Mouse (Mus musculus) stomach, postnatal 0 days (tissue): ENCODE results near the gene Sf3b1. TPM values are rescaled to one million over a fixed set of nuclear protein-coding genes. Genes with fewer than 3 reads are reported as not detected.
"Not testable (repeated sequence)": the region's sequence is repeated elsewhere in the genome, so short reads cannot be mapped to it uniquely, and the experiment has no call there.

Experiments
- ATAC-seq: fragments of 200-750 bp; cut with Nextera tagmentation; 2 replicates; pipeline ENCODE4 v1.8.0; 2017; ENCODE audit not compliant: low FRiP score, low TSS enrichment
- DNase-seq: peaks from one replicate; pipeline ENCODE4 v3.0.0-alpha.2; 2016; ENCODE audit warnings: low spot score
- H3K27ac ChIP-seq: fragments of 300-500 bp; sonication (generic); replicated peaks from 2 replicates; pipeline ENCODE4 v1.5.1; 2014; ENCODE audit warnings: mild to moderate bottlenecking, control low read depth
- H3K27me3 ChIP-seq: fragments of 300-500 bp; sonication (generic); 2 replicates; pipeline ENCODE4 v1.6.1; 2014; ENCODE audit warnings: low read length; ENCODE audit not compliant: control insufficient read depth, insufficient read depth
- H3K36me3 ChIP-seq: fragments of 300-500 bp; sonication (generic); 2 replicates; pipeline ENCODE4 v1.6.1; 2014; ENCODE audit warnings: low read length, mixed read lengths; ENCODE audit not compliant: control insufficient read depth, insufficient read depth
- H3K4me1 ChIP-seq: fragments of 300-500 bp; sonication (generic); replicated peaks from 2 replicates; pipeline ENCODE4 v1.6.1; 2014; ENCODE audit warnings: antibody characterized with exemption; ENCODE audit not compliant: control insufficient read depth, insufficient read depth
- H3K4me2 ChIP-seq: fragments of 300-500 bp; sonication (generic); replicated peaks from 2 replicates; pipeline ENCODE4 v1.6.1; 2014; ENCODE audit warnings: low read depth, mild to moderate bottlenecking, control low read depth, moderate library complexity
- H3K4me3 ChIP-seq: fragments of 300-500 bp; sonication (generic); 2 replicates; pipeline ENCODE4 v1.5.1; 2014; ENCODE audit warnings: low read depth, low read length, control low read depth
- H3K9ac ChIP-seq: fragments of 300-500 bp; sonication (generic); 2 replicates; pipeline ENCODE4 v1.6.1; 2014; ENCODE audit warnings: mild to moderate bottlenecking, low read length, control low read depth, mixed read lengths
- H3K9me3 ChIP-seq: fragments of 300-500 bp; sonication (generic); 2 replicates; pipeline ENCODE4 v1.6.1; 2016; ENCODE audit warnings: low read length; ENCODE audit not compliant: control insufficient read depth
- CTCF ChIP-seq: IDR thresholded peaks from 2 replicates; pipeline ENCODE4 v1.5.1; 2016; ENCODE audit warnings: antibody characterized with exemption, low read depth, mild to moderate bottlenecking, moderate library complexity
- EP300 ChIP-seq: optimal IDR thresholded peaks from 2 replicates; pipeline ENCODE3; 2016; ENCODE audit warnings: antibody characterized with exemption
- WGBS: fragments of 180-500 bp; shearing (Covaris S2); extraction: QIAGEN DNeasy Blood & Tissue Kit; methylation state at CpG from one replicate; pipeline ENCODE4 v1.1.7; 2014; 5-methylcytosine and 5-hydroxymethylcytosine counted together
- polyA plus RNA-seq: library from polyadenylated mRNA; unstranded; fragments of >200 nt; fragmentation: Nextera tagmentation; extraction: Ambion mirVana; gene quantifications from 2 replicates; pipeline ENCODE4 v1.2.1, GENCODE M21; 2015

Gene Sf3b1
- polyA plus RNA-seq, 1 experiment from 2014 or later, result 153 TPM

DNA sequence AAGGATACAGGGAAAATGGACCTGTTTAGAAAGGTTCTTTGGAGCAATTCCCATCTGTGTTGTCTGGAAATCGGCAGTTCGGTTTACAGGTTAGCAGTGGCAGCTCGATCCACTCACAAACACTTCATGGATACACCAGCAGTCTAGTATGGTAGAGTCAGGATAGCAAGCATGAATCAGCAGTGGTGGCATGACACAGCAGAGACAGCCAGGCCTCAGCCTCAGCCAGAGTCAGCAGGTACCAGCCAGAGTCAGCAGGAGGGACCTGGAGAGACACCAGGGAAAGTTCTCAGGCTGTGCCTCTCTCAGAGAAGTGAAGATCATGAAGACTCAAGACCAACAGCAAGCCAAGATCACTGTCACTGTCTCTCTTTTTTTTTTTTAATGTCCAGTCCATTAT is 60.4 kb downstream of the Sf3b1 start:
- TF ChIP-seq EP300 (no peak), CTCF (no peak)
- Histone ChIP-seq H3K4me2 (no peak overlapping the region), H3K27me3 (no peaks in the 10 kb centered on the region), H3K36me3 (no peaks in the 10 kb centered on the region), H3K9ac (no peak overlapping the region), H3K27ac (no peak overlapping the region), H3K4me3 (no peak overlapping the region), H3K9me3 (no peaks in the 10 kb centered on the region), H3K4me1 (no peaks in the 10 kb centered on the region)
- ATAC-seq (no peak), DNase-seq (no peak)
- 92% methylated on average over 3 of the region's 3 CpGs for WGBS

DNA sequence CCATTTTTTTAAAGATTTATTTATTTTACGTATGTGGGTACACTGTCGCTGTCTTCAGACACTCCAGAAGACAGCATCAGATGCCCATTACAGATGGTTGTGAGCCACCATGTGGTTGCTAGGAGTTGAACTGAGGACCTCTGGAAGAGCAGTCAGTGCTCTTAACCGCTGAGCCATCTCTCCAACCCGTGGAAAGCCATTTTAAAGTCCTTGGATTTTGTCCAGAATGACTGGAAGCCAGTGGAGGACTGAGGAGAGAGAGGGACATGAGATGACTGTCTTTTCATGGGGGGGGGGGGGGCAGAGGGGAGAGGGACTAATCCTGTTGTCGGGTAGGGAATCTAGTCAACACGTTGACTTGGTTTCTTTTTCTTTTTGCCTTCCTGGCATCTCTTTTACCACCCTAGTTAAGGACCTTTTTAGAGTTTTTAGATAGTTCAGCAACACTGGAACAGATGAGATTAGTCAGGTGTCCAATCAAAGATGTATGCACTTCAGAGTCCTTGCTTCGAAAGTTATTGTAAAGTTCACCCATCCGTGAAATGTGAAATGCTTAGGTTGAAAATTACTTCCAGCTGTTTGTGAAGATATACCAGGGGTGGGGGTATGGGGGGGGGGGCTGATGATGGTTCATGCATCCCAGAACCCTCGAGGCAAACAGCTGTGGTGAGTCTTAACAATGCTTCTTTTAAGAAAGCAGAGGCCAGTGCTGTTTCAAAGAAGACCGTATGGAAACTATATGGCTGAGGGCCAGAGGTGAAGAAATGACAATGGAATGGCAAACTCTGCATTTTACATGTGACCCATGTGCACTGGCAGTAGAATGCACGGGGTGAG is 61.9 kb downstream of the Sf3b1 start:
- Histone ChIP-seq H3K27me3 (no peaks in the 10 kb centered on the region), H3K36me3 (no peaks in the 10 kb centered on the region), H3K4me3 (no peak overlapping the region), H3K27ac (no peak overlapping the region), H3K9ac (no peak overlapping the region), H3K9me3 (no peaks in the 10 kb centered on the region), H3K4me1 (no peaks in the 10 kb centered on the region), H3K4me2 (no peak overlapping the region)
- TF ChIP-seq EP300, result no peak
- no peak for TF ChIP-seq CTCF
- DNase-seq, result no peak
- ATAC-seq, result no peak
- WGBS, result 54% methylated on average over 11 of the region's 11 CpGs

DNA sequence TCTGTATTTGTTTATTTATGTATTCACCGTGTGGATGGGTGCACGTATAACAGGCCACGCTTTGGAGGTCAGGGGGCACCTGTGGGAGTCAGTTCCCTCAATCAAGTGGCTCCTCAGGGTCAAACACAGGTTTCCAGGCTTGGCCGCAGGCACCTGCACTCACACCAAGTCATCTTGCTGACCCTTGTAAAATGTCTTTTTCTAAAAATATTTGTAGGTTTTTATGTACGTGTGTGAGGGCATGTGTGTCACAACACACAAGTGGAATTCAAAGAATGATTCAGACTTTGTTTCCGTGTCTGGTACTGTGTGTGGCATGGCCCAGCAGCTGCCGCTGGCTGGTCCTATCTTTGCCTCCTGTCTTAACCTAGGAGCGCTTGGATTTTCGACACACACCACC is 65.6 kb downstream of the Sf3b1 start:
- Histone ChIP-seq H3K9ac (no peak overlapping the region), H3K4me3 (no peak overlapping the region), H3K4me2 (no peak overlapping the region), H3K27me3 (no peaks in the 10 kb centered on the region), H3K36me3 (no peaks in the 10 kb centered on the region), H3K9me3 (no peaks in the 10 kb centered on the region), H3K27ac (no peak overlapping the region), H3K4me1 (no peaks in the 10 kb centered on the region)
- TF ChIP-seq CTCF (no peak), EP300 (no peak)
- 72% methylated on average over 9 of the region's 9 CpGs for WGBS
- DNase-seq (no peak), ATAC-seq (no peak)

DNA sequence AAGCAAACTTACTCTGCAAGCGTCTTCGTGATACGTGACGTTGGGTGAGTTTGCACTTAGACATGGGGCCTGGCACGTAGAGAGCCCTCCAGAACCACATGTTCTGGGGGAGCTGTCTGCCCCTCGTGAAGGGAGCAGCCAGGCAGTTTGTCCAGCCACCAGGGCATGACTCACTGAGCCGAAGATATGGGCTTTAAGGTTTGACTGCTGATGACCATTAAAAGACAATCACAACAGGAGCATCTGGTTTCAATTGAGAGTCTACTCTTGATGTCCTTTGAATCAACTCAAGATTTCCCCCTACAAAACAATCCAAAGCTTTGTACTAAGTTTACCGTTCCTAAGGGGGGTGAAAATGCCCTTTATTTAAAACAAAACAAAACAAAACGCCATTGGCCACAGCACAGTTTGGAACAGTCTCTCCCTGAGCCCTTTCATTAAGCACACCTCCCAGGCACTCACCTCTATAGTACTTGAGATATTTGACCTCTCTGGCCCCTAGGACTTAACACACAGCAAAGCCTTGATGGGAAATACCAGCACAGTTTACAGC is 66.6 kb downstream of the Sf3b1 start:
- DNase-seq (no peak), ATAC-seq (no peak)
- H3K36me3 ChIP-seq, result no peaks in the 10 kb centered on the region
- H3K4me1 ChIP-seq, result no peaks in the 10 kb centered on the region
- H3K27ac ChIP-seq, result no peak overlapping the region
- no peak overlapping the region for H3K4me2 ChIP-seq
- no peaks in the 10 kb centered on the region for H3K27me3 ChIP-seq
- no peaks in the 10 kb centered on the region for H3K9me3 ChIP-seq
- H3K9ac ChIP-seq, result no peak overlapping the region
- 67% methylated on average over 9 of the region's 9 CpGs for WGBS
- TF ChIP-seq CTCF, result no peak
- no peak for TF ChIP-seq EP300
- no peak overlapping the region for H3K4me3 ChIP-seq

DNA sequence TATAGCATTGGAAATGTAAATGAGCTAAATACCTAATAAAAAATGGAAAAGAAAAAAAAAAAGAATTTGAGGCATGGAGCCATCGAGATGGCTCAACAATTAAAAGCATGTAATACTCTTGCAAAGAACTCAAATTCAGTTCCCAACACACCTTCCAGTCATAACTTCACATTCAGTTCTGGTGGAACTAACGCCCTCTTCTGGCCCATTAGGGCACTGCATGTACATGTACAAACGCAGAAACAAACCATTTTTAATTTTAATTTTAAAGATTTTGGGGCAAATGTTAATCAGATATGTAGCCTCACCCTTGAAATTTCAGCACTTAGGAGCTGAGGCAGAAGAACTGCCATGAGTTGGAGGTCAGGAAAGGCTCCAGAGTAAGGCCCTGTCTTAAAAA is 68.8 kb downstream of the Sf3b1 start:
- no peaks in the 10 kb centered on the region for H3K4me1 ChIP-seq
- H3K4me2 ChIP-seq, result no peak overlapping the region
- no peak overlapping the region for H3K9ac ChIP-seq
- peak; percentile 48 for TF ChIP-seq CTCF
- TF ChIP-seq EP300, result no peak
- H3K9me3 ChIP-seq, result no peaks in the 10 kb centered on the region
- ATAC-seq (no peak), DNase-seq (no peak)
- 65% methylated on average over 3 of the region's 3 CpGs for WGBS
- no peak overlapping the region for H3K4me3 ChIP-seq
- no peaks in the 10 kb centered on the region for H3K36me3 ChIP-seq
- no peaks in the 10 kb centered on the region for H3K27me3 ChIP-seq
- no peak overlapping the region for H3K27ac ChIP-seq

DNA sequence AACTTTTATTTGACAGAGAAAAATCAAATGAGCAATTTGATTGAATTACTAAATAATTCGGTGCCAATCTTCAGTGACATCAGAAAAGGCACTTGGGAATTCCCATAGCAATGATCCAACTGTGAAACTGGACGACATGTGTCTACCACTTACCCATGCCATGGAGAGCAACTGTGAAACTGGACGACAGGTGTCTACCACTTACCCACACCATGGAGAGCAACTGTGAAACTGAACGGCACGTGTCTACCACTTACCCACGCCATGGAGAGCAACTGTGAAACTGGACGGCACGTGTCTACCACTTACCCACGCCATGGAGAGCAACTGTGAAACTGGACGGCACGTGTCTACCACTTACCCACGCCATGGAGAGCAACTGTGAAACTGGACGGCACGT is 70.3 kb downstream of the Sf3b1 start:
- not testable (repeated sequence) for H3K9ac ChIP-seq, H3K27ac ChIP-seq, H3K4me3 ChIP-seq, H3K4me1 ChIP-seq, ATAC-seq, H3K36me3 ChIP-seq, DNase-seq, H3K9me3 ChIP-seq, H3K27me3 ChIP-seq, H3K4me2 ChIP-seq
- 90% methylated on average over 8 of the region's 14 CpGs for WGBS
